Mouse (Mus musculus) kidney, adult 2 months (tissue): ENCODE results near the gene Notch4. TPM values are rescaled to one million over a fixed set of nuclear protein-coding genes. Genes with fewer than 3 reads are reported as not detected.
"Not testable (repeated sequence)": the region's sequence is repeated elsewhere in the genome, so short reads cannot be mapped to it uniquely, and the experiment has no call there.

Experiments used
- DNase-seq: peaks from one replicate; pipeline ENCODE4 v3.0.0; 2021
- H3K27ac ChIP-seq: fragments of 200-500 bp; 2 replicates; pipeline ENCODE4 v1.5.1; 2012; ENCODE audit warnings: low read depth, low read length, control low read depth, inconsistent platforms; ENCODE audit not compliant: insufficient read depth
- H3K27me3 ChIP-seq: fragments of 200-500 bp; replicated peaks from 2 replicates; pipeline ENCODE4 v1.6.1; 2012; ENCODE audit warnings: mild to moderate bottlenecking, moderate library complexity, low read length, inconsistent platforms; ENCODE audit not compliant: control insufficient read depth, insufficient read depth
- H3K36me3 ChIP-seq: fragments of 200-500 bp; 2 replicates; pipeline ENCODE4 v1.6.1; 2012; ENCODE audit warnings: mild to moderate bottlenecking, moderate library complexity, low read length, inconsistent platforms; ENCODE audit not compliant: control insufficient read depth, insufficient read depth
- H3K4me1 ChIP-seq: fragments of 200-500 bp; 2 replicates; pipeline ENCODE4 v1.6.1; 2011; ENCODE audit warnings: low read length; ENCODE audit not compliant: control insufficient read depth, insufficient read depth
- H3K4me3 ChIP-seq: fragments of 200-500 bp; 2 replicates; pipeline ENCODE4 v1.5.1; 2011; ENCODE audit warnings: mild to moderate bottlenecking, low read depth, low read length, control low read depth; ENCODE audit not compliant: insufficient read depth
- CTCF ChIP-seq: fragments of 200-500 bp; conservative IDR thresholded peaks from 2 replicates; pipeline ENCODE4 v1.5.1; 2011; ENCODE audit warnings: low read depth, mild to moderate bottlenecking, control low read depth, low read length, moderate library complexity, mixed read lengths; ENCODE audit not compliant: insufficient read depth, insufficient read length
- POLR2A ChIP-seq: fragments of 200-500 bp; IDR thresholded peaks from one replicate; pipeline ENCODE4 v1.6.1; 2011; ENCODE audit warnings: low read depth, low read length, control low read depth
- WGBS: fragments of 180-500 bp; shearing (Covaris S2); methylation state at CpG from one replicate; pipeline ENCODE4 v1.1.7; 2018; 5-methylcytosine and 5-hydroxymethylcytosine counted together
- polyA plus RNA-seq: library from polyadenylated mRNA; depleted of rRNA; stranded (reverse); fragments of >200 nt; gene quantifications from 2 replicates; pipeline ENCODE4 v1.2.3, GENCODE M21; 2012; rRNA removed

Gene Notch4
- polyA plus RNA-seq = 14.4 and 18.4 TPM in 2 replicates

- Histone ChIP-seq H3K27ac (peak within 1 kb of the TSS; percentile 96), H3K4me1 (no peaks in the 10 kb centered on the region), H3K4me3 (peak within 1 kb of the TSS; percentile 56), H3K36me3 (no peaks in the 10 kb centered on the region), H3K27me3 (no peaks in the 10 kb centered on the region)
- 16% methylated on average over 6 of the region's 6 CpGs for WGBS
- TF ChIP-seq CTCF = no peak
- peak; percentile 68 for TF ChIP-seq POLR2A
- peak; percentile 84 for DNase-seq
Observed at GRCm38 (mm10) chr17:34564003-34564421, at the start of gene Notch4. TSS of gene Notch4 (plus strand) at chr17:34564268.

GRCm38 (mm10) chr17:34516514-34516913 is 47.6 kb upstream of the Notch4 start:
- TF ChIP-seq POLR2A = no peak
- TF ChIP-seq CTCF = no peak
- DNase-seq = no peak
- no peak overlapping the region for H3K4me3 ChIP-seq
- no peaks in the 10 kb centered on the region for H3K4me1 ChIP-seq
- H3K27ac ChIP-seq = no peak overlapping the region
- 78% methylated on average over 2 of the region's 2 CpGs for WGBS
- H3K27me3 ChIP-seq = no peaks in the 10 kb centered on the region
- no peaks in the 10 kb centered on the region for H3K36me3 ChIP-seq

- Histone ChIP-seq H3K27ac (no peak within 1 kb of the TSS), H3K4me1 (no peaks in the 10 kb centered on the region), H3K4me3 (no peak within 1 kb of the TSS), H3K27me3 (no peaks in the 10 kb centered on the region), H3K36me3 (no peaks in the 10 kb centered on the region)
- WGBS = 90% methylated on average over 4 of the region's 4 CpGs
- TF ChIP-seq CTCF (no peak), POLR2A (no peak)
- no peak for DNase-seq
Observed at GRCm38 (mm10) chr17:34517252-34517651, 46.8 kb upstream of the Notch4 start, which contains the start of gene Btnl6. TSS of gene Btnl6 (minus strand) at chr17:34517352.

GRCm38 (mm10) chr17:34517795-34518194 is 46.3 kb upstream of the Notch4 start:
- 94% methylated on average over 4 of the region's 4 CpGs for WGBS
- no peak for TF ChIP-seq POLR2A
- no peak for TF ChIP-seq CTCF
- Histone ChIP-seq H3K4me1 (no peaks in the 10 kb centered on the region), H3K36me3 (no peaks in the 10 kb centered on the region), H3K27ac (no peak overlapping the region), H3K27me3 (no peaks in the 10 kb centered on the region), H3K4me3 (no peak overlapping the region)
- no peak for DNase-seq

GRCm38 (mm10) chr17:34518571-34518970 is 45.5 kb upstream of the Notch4 start:
- not testable (repeated sequence) for H3K36me3 ChIP-seq, DNase-seq, H3K27ac ChIP-seq, H3K4me1 ChIP-seq, H3K27me3 ChIP-seq, H3K4me3 ChIP-seq
- 66% methylated on average over 3 of the region's 3 CpGs for WGBS

GRCm38 (mm10) chr17:34519001-34519400 is 45.1 kb upstream of the Notch4 start:
- TF ChIP-seq POLR2A (no peak), CTCF (no peak)
- no peak overlapping the region for H3K27ac ChIP-seq
- 67% methylated on average over 1 of the region's 1 CpGs for WGBS
- H3K27me3 ChIP-seq = no peaks in the 10 kb centered on the region
- no peaks in the 10 kb centered on the region for H3K4me1 ChIP-seq
- no peak overlapping the region for H3K4me3 ChIP-seq
- DNase-seq = no peak
- no peaks in the 10 kb centered on the region for H3K36me3 ChIP-seq

- no peaks in the 10 kb centered on the region for H3K4me1 ChIP-seq
- no peak overlapping the region for H3K4me3 ChIP-seq
- TF ChIP-seq POLR2A (no peak), CTCF (no peak)
- no peaks in the 10 kb centered on the region for H3K36me3 ChIP-seq
- no peak for DNase-seq
- no peaks in the 10 kb centered on the region for H3K27me3 ChIP-seq
- no peak overlapping the region for H3K27ac ChIP-seq
- WGBS = 80% methylated on average over 3 of the region's 3 CpGs
Observed at GRCm38 (mm10) chr17:34532671-34533070, 31.4 kb upstream of the Notch4 start.

- H3K36me3 ChIP-seq, H3K27ac ChIP-seq, DNase-seq, H3K4me3 ChIP-seq, H3K27me3 ChIP-seq, H3K4me1 ChIP-seq: not testable (repeated sequence)
- 95% methylated on average over 13 of the region's 13 CpGs for WGBS
Observed at GRCm38 (mm10) chr17:34543567-34543966, 20.5 kb upstream of the Notch4 start.
